Mouse (Mus musculus) midbrain, embryonic 14.5 days (tissue): ENCODE results near the gene Ddx54. TPM values are rescaled to one million over a fixed set of nuclear protein-coding genes. Genes with fewer than 3 reads are reported as not detected.

Experiments
- ATAC-seq: fragments of 200-750 bp; cut with Nextera tagmentation; 2 replicates; pipeline ENCODE4 v1.8.0; 2017; ENCODE audit warnings: moderate number of reproducible peaks, moderate library complexity; ENCODE audit not compliant: low FRiP score, low TSS enrichment
- DNase-seq: peaks from one replicate; pipeline ENCODE4 v3.0.0-alpha.2; 2015
- H3K27ac ChIP-seq: fragments of 300-500 bp; sonication (generic); replicated peaks from 2 replicates; pipeline ENCODE4 v1.5.1; 2014; ENCODE audit warnings: mild to moderate bottlenecking, low read depth, low read length, moderate library complexity
- H3K27me3 ChIP-seq: fragments of 300-500 bp; sonication (generic); 2 replicates; pipeline ENCODE4 v1.6.1; 2014; ENCODE audit warnings: low read length, control low read depth, mixed read lengths; ENCODE audit not compliant: control insufficient read depth, insufficient read depth
- H3K36me3 ChIP-seq: fragments of 300-500 bp; sonication (generic); 2 replicates; pipeline ENCODE4 v1.6.1; 2014; ENCODE audit warnings: low read length, control low read depth; ENCODE audit not compliant: control insufficient read depth, insufficient read depth
- H3K4me1 ChIP-seq: fragments of 300-500 bp; sonication (generic); 2 replicates; pipeline ENCODE4 v1.6.1; 2014; ENCODE audit warnings: mild to moderate bottlenecking, antibody characterized with exemption, low read length, control low read depth; ENCODE audit not compliant: control insufficient read depth, insufficient read depth
- H3K4me2 ChIP-seq: fragments of 300-500 bp; sonication (generic); 2 replicates; pipeline ENCODE4 v1.6.1; 2014; ENCODE audit warnings: mild to moderate bottlenecking, low read length, moderate library complexity
- H3K4me3 ChIP-seq: fragments of 300-500 bp; sonication (generic); replicated peaks from 2 replicates; pipeline ENCODE4 v1.5.1; 2014; ENCODE audit warnings: low read depth, low read length
- H3K9ac ChIP-seq: fragments of 300-500 bp; sonication (generic); replicated peaks from 2 replicates; pipeline ENCODE4 v1.6.1; 2014; ENCODE audit warnings: mild to moderate bottlenecking, low read length, moderate library complexity
- H3K9me3 ChIP-seq: fragments of 300-500 bp; sonication (generic); 2 replicates; pipeline ENCODE4 v1.6.1; 2016; ENCODE audit warnings: low read length, control low read depth, mixed read lengths; ENCODE audit not compliant: control insufficient read depth
- WGBS: fragments of 180-500 bp; shearing (Covaris S2); extraction: QIAGEN DNeasy Blood & Tissue Kit; methylation state at CpG from one replicate; pipeline ENCODE4 v1.1.7; 2014; 5-methylcytosine and 5-hydroxymethylcytosine counted together
- polyA plus RNA-seq: library from polyadenylated mRNA; unstranded; fragments of >200 nt; fragmentation: Nextera tagmentation; extraction: Ambion mirVana; gene quantifications from 2 replicates; pipeline ENCODE4 v1.2.1, GENCODE M21; 2014

Gene Ddx54
- polyA plus RNA-seq, 1 experiment from 2014 or later = 31.9 TPM

DNA sequence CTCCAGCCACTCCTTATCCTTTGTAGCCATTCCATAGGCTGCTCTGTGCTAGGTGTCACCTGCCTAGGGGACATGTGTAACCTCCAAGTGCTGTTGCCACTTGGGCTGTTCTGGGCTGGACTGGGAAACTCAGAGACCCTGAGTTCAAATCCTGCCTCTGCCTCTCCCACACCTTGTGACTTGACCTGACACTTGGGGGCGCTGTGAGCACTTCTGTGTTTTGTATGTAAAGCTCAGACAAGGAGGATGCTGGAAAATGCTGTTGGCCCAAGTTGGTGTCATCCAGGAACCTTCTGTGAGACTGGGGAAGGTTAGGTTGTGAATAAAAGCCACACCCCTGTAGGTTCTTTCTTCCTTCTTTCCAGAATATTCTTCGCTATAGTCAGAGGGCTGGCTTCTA, 52.3 kb downstream of the Ddx54 start:
- DNase-seq (no peak), ATAC-seq (no peak)
- no peak overlapping the region for H3K27ac ChIP-seq
- H3K4me3 ChIP-seq = no peak overlapping the region
- H3K4me1 ChIP-seq = no peaks in the 10 kb centered on the region
- no peak overlapping the region for H3K9ac ChIP-seq
- no peak overlapping the region for H3K4me2 ChIP-seq
- no peaks in the 10 kb centered on the region for H3K9me3 ChIP-seq
- no peaks in the 10 kb centered on the region for H3K36me3 ChIP-seq
- no peaks in the 10 kb centered on the region for H3K27me3 ChIP-seq
- 47% methylated on average over 2 of the region's 2 CpGs for WGBS

DNA sequence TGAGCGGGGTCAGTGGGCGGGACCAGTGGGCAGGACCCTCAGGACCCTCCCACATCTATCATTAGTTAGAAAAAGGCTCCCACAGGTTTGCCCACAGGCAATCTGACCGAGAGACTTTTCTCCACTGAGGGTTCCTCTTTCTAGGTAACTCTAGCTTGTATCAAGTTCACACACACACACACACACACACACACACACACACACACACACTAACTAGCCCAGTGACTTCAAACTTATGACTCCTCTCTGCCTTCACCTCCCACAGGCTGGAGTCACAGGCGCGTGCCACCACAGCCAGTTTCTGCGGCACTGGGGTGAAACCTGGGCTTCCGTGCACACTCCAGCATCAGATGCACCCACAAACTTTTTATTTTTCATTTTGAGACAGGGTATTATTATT, 56.2 kb downstream of the Ddx54 start:
- 72% methylated on average over 7 of the region's 7 CpGs for WGBS
- Histone ChIP-seq H3K9ac (no peak overlapping the region), H3K27ac (no peak overlapping the region), H3K36me3 (no peaks in the 10 kb centered on the region), H3K9me3 (no peaks in the 10 kb centered on the region), H3K4me2 (no peak overlapping the region), H3K4me1 (no peaks in the 10 kb centered on the region), H3K27me3 (no peaks in the 10 kb centered on the region), H3K4me3 (no peak overlapping the region)
- ATAC-seq (no peak), DNase-seq (no peak)

DNA sequence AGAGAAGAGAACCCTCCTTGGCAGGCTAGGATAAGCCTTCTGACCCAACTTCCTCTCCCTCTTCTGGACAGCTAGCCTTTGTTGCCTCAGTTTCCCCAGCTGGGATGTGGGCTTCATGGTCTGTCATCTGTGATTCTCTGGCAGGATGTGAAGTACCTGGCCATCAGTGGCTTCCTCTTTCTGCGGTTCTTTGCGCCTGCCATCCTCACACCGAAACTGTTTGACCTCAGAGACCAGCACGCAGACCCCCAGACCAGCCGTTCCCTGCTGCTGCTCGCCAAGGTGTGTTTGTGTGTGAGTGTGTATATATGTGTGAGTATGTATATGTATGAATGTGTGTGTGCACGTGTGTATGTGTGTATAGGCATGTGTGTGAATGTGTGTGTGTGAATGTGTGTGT, 57.6 kb downstream of the Ddx54 start:
- no peak overlapping the region for H3K27ac ChIP-seq
- no peak for ATAC-seq
- H3K27me3 ChIP-seq = no peaks in the 10 kb centered on the region
- WGBS = 86% methylated on average over 7 of the region's 7 CpGs
- no peak overlapping the region for H3K4me2 ChIP-seq
- no peaks in the 10 kb centered on the region for H3K36me3 ChIP-seq
- no peak overlapping the region for H3K9ac ChIP-seq
- H3K9me3 ChIP-seq = no peaks in the 10 kb centered on the region
- no peak for DNase-seq
- 0 out of 2 replicates have a peak, but pooled peaks cover 4% of the 10 kb centered on the region for H3K4me1 ChIP-seq
- H3K4me3 ChIP-seq = no peak overlapping the region

DNA sequence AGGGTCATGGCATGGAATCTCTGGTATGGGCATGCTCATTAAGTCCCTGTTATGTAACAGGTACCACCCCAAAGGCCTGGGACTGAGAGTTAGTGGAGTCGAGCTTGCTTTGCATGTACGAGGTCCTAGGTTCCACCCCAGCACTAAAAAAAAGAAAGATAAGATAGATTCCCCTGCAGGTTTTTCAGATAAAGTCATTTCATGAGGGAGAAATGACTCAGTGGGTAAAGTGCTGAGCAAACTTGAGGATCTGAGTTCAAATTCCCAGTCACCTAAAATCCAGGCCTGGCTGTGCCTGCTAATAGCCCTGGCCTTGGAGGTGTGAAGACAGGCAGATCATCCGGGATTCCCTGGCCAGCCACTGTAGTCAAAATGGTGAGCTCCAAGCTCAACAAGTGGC, 59.3 kb downstream of the Ddx54 start:
- 90% methylated on average over 3 of the region's 3 CpGs for WGBS
- H3K4me3 ChIP-seq = no peak overlapping the region
- ATAC-seq = no peak
- no peak overlapping the region for H3K9ac ChIP-seq
- H3K27me3 ChIP-seq = no peaks in the 10 kb centered on the region
- H3K4me2 ChIP-seq = no peak overlapping the region
- DNase-seq = no peak
- H3K27ac ChIP-seq = no peak overlapping the region
- 0 out of 2 replicates have a peak, but pooled peaks cover 4% of the 10 kb centered on the region for H3K4me1 ChIP-seq
- no peaks in the 10 kb centered on the region for H3K9me3 ChIP-seq
- no peaks in the 10 kb centered on the region for H3K36me3 ChIP-seq

DNA sequence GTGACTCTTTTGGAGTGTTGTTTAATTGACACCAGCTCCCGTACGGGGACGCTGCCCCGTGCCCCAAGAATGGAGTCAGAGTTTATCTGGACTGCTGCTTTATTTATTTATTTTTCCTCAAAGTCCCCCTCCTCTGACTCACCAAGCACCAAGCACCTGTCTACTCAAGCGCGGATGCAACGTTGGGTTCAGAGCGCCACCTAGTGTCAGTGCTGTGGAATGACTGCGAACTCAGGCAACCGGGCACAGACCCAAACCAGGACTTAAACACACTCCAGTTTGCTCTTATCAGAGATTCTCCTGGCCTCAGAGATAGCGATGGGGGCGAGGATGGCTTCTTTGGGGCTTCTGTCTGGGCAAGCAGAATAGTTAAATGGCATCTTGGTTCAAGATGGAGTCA, 61.1 kb downstream of the Ddx54 start:
- 0 out of 2 replicates have a peak, but pooled peaks cover 4% of the 10 kb centered on the region for H3K4me1 ChIP-seq
- no peak overlapping the region for H3K27ac ChIP-seq
- H3K4me2 ChIP-seq = no peak overlapping the region
- no peaks in the 10 kb centered on the region for H3K36me3 ChIP-seq
- no peak overlapping the region for H3K9ac ChIP-seq
- peak; percentile 86 for DNase-seq
- H3K4me3 ChIP-seq = no peak overlapping the region
- H3K9me3 ChIP-seq = no peaks in the 10 kb centered on the region
- no peaks in the 10 kb centered on the region for H3K27me3 ChIP-seq
- 12% methylated on average over 12 of the region's 12 CpGs for WGBS
- ATAC-seq = no peak

DNA sequence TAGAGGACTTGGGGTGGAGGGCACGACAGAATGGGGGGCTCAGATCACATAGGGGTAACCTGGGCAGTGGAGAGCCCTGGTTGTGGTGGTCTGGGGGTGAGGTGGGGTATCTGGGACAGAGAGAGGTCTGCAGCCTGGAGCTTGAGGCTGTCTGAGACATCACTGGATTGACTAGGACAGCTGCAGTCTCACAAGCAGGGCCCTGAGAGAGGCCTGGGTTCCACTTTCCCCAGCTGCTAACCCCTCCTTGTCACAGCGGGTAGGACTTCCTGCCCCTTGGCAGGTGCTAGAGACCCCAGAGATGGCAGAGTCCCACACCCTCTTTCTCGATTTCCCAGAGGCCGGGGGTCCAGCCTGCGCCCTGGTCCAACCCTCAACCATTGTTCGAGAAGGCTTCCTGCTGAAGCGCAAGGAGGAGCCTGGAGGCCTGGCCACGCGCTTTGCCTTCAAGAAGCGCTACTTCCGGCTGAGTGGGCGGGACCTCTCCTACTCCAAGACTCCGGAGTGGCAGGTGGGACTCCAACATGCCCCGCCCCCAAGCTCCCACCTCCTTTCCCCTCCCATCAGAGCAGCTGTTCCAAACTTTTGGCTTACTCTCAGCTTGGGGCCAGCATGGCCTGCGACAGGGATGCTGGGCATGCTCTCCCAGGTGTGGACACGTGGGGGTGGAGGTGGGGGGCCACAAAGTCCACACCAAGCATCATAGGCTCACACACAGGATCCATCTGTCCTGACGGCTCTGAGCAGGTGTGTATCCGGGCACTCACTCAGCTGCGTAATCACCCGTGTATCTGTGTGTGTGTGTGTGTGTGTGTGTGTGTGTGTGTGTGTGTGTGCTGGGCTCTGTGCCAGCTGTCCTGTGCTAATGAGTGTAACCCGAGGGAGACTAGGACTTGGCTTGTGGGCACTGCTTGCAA, 61.9 kb downstream of the Ddx54 start:
- Histone ChIP-seq H3K36me3 (no peaks in the 10 kb centered on the region), H3K9ac (no peak overlapping the region), H3K27me3 (no peaks in the 10 kb centered on the region), H3K9me3 (no peaks in the 10 kb centered on the region), H3K4me3 (no peak overlapping the region), H3K4me1 (0 out of 2 replicates have a peak, but pooled peaks cover 6% of the 10 kb centered on the region), H3K27ac (no peak overlapping the region), H3K4me2 (0 out of 2 replicates have a peak overlapping the region, but pooled peaks have one; percentile 8)
- peak; percentile 55 for DNase-seq
- 33% methylated on average over 21 of the region's 21 CpGs for WGBS
- 0 out of 2 replicates have a peak, but pooled peaks have one; percentile 20 for ATAC-seq

DNA sequence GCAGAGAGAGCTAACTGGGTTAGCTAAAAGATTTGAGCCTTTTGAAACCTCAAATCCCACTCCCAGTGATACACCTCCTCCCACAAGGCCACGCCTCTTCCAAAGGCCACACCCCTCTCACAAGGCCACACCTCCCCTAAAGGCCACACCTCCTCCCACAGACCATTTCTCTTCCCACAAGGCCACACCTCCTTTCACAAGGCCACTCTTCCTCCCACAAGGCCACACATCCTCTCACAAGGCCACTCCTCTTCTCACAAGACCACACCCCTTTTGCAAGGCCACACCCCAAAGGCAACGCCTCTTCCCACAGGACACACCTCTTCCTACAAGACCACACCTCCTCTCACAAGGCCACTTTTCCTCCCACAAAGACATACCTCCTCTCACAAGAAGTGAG, 65.0 kb downstream of the Ddx54 start:
- ATAC-seq = no peak
- Histone ChIP-seq H3K36me3 (peaks cover 16% of the 10 kb centered on the region; the same call in 1 of the 2 replicates), H3K4me3 (no peak overlapping the region), H3K9ac (no peak overlapping the region), H3K27ac (no peak overlapping the region), H3K27me3 (peaks cover 3% of the 10 kb centered on the region; the same call in 1 of the 2 replicates), H3K4me1 (peaks cover 18% of the 10 kb centered on the region), H3K4me2 (no peak overlapping the region), H3K9me3 (no peaks in the 10 kb centered on the region)
- no peak for DNase-seq
- WGBS = 36% methylated on average over 2 of the region's 2 CpGs
